In genomic region chr1:184068971-184069370, GRCm38 (mm10) we compare ENCODE assay signal across 19 mouse cellular contexts. TPM values are rescaled to one million over a fixed set of nuclear protein-coding genes. Genes with fewer than 3 reads are reported as not detected.
"Had no signal": no experiment of that assay in that cellular context is flagged by ENCODE, and none has a peak within 500 bp of the region (broad histone marks: within the 10 kb centered on the region; RNA-seq: fewer than 3 reads in every experiment).

No protein-coding gene starts in this region.

- H3K9me3 ChIP-seq: limb, embryonic 10.5 days; limb, embryonic 13.5 days; liver, embryonic 12.5 days; liver, embryonic 15.5 days; midbrain, embryonic 10.5 days; midbrain, embryonic 13.5 days; neural tube, embryonic 13.5 days had no signal

- H3K4me1 ChIP-seq: limb, embryonic 10.5 days; limb, embryonic 13.5 days; liver, embryonic 15.5 days had no signal

- H3K4me3 ChIP-seq: layer of hippocampus, adult 2 months; limb, embryonic 10.5 days; limb, embryonic 13.5 days; liver, embryonic 12.5 days; liver, embryonic 15.5 days; midbrain, embryonic 10.5 days; midbrain, embryonic 13.5 days; myocyte; neural tube, embryonic 13.5 days had no signal

- H3K27me3 ChIP-seq: limb, embryonic 13.5 days; liver, embryonic 12.5 days; liver, embryonic 15.5 days; midbrain, embryonic 13.5 days; neural tube, embryonic 13.5 days had no signal

- H3K4me2 ChIP-seq: limb, embryonic 13.5 days; liver, embryonic 12.5 days; liver, embryonic 15.5 days; midbrain, embryonic 13.5 days; neural tube, embryonic 13.5 days had no signal

- ATAC-seq: midbrain, embryonic 13.5 days; midbrain, embryonic 16.5 days had no signal

- H3K9ac ChIP-seq: limb, embryonic 13.5 days; liver, embryonic 12.5 days; liver, embryonic 15.5 days; midbrain, embryonic 13.5 days; neural tube, embryonic 13.5 days had no signal

- H3K36me3 ChIP-seq: limb, embryonic 10.5 days had no signal

- H3K27ac ChIP-seq: kidney, postnatal 0 days; layer of hippocampus, adult 2 months; limb, embryonic 10.5 days; limb, embryonic 13.5 days; liver, embryonic 12.5 days; liver, embryonic 15.5 days; midbrain, embryonic 10.5 days; midbrain, embryonic 13.5 days; neural tube, embryonic 13.5 days had no signal

- DNase-seq: kidney, postnatal 25 days; layer of hippocampus, adult 9-11 months; lung, adult 2 months; lung, postnatal 14 days; lung, postnatal 4 days; retina, postnatal 1 day; thymus, adult 18-20 months; thymus, postnatal 36 days had no signal

RNA-seq across cellular contexts. Expression of gene 1700056E22Rik, which starts 34.9 kb away (rescaled TPM):
- total RNA-seq: layer of hippocampus, adult 2 months had no signal
